Mouse (Mus musculus) heart, adult 2 months (tissue): ENCODE measurements around the gene Gm8281. TPM values are rescaled to one million over a fixed set of nuclear protein-coding genes. Genes with fewer than 3 reads are reported as not detected.
"Not testable (repeated sequence)": the region's sequence is repeated elsewhere in the genome, so short reads cannot be mapped to it uniquely, and the experiment has no call there.

Source experiments
- DNase-seq, 2 experiments: peaks; one replicate each; pipeline ENCODE4 v3.0.0; 2021
- H3K27ac ChIP-seq: fragments of 200-600 bp; 2 replicates; pipeline ENCODE4 v1.8.1; 2022
- H3K27me3 ChIP-seq: fragments of 200-500 bp; 2 replicates; pipeline ENCODE4 v1.6.1; 2012; ENCODE audit warnings: mild to moderate bottlenecking, low read length, inconsistent platforms, mixed read lengths; ENCODE audit not compliant: control insufficient read depth, insufficient read depth
- H3K36me3 ChIP-seq: fragments of 200-500 bp; 2 replicates; pipeline ENCODE4 v1.6.1; 2012; ENCODE audit warnings: low read length, inconsistent platforms; ENCODE audit not compliant: control insufficient read depth, insufficient read depth
- H3K4me1 ChIP-seq: fragments of 200-500 bp; 2 replicates; pipeline ENCODE4 v1.6.1; 2011; ENCODE audit warnings: low read length; ENCODE audit not compliant: control insufficient read depth, insufficient read depth
- H3K4me3 ChIP-seq: fragments of 200-600 bp; 2 replicates; pipeline ENCODE4 v1.8.1; 2022
- H3K79me2 ChIP-seq: fragments of 200-500 bp; replicated peaks from 2 replicates; pipeline ENCODE4 v1.6.1; 2012; ENCODE audit warnings: mild to moderate bottlenecking, inconsistent platforms, low read length, moderate library complexity, mixed read lengths; ENCODE audit not compliant: control insufficient read depth, insufficient read depth
- H3K9ac ChIP-seq: fragments of 200-500 bp; 2 replicates; pipeline ENCODE4 v1.6.1; 2012; ENCODE audit warnings: low read depth, mild to moderate bottlenecking, control low read depth, inconsistent platforms, low read length, mixed read lengths
- WGBS: fragments of 180-500 bp; shearing (Covaris S2); methylation state at CpG from one replicate; pipeline ENCODE4 v1.1.7; 2018; 5-methylcytosine and 5-hydroxymethylcytosine counted together
- intact Hi-C: fragments of 180-260 bp; cut with DNase I; formaldehyde crosslinking; loops from one replicate; pipeline ENCODE4 v1.15.1; 2025
- long read RNA-seq: library from polyadenylated mRNA; stranded (forward); transcript quantifications from one replicate; pipeline ENCODE4 v2.0.0, GENCODE M21; 2021
- polyA plus RNA-seq: library from polyadenylated mRNA; depleted of rRNA; stranded (reverse); fragments of >200 nt; gene quantifications from 2 replicates; pipeline ENCODE4 v1.2.3, GENCODE M21; 2012; rRNA removed
- total RNA-seq, 2 experiments: library from RNA; stranded (reverse); gene quantifications; 2 replicates each; pipeline ENCODE4 v1.2.3; 2021

Gm8281 gene
- under 1 TPM; 0.16 TPM for total RNA-seq
- polyA plus RNA-seq: 0.16 and 1.00 TPM in 2 replicates
- long read RNA-seq: 0 reads

GRCm38 (mm10) chr14:5070611-5071490, at the start of gene Gm8281:
Gm8281 (plus strand) TSS chr14:5071040.
- 5% methylated on average over 43 of the region's 63 CpGs for WGBS
- H3K4me1 ChIP-seq, H3K9ac ChIP-seq, H3K79me2 ChIP-seq, H3K4me3 ChIP-seq, H3K27me3 ChIP-seq, H3K36me3 ChIP-seq, intact Hi-C loops: not testable (repeated sequence)
- H3K27ac ChIP-seq: peak within 1 kb of the TSS; percentile 33; the same call in 1 of the 2 replicates
- DNase-seq: peak; percentile 12 to 22

GRCm38 (mm10) chr14:5050329-5050728, 20.5 kb upstream of the Gm8281 start, which contains the start of gene 4930555G01Rik:
4930555G01Rik (plus strand) TSS chr14:5050629.
- no CpG with 5 or more reads among the region's 3 CpGs for WGBS
- DNase-seq, H3K36me3 ChIP-seq, H3K27ac ChIP-seq, H3K4me3 ChIP-seq, H3K9ac ChIP-seq, H3K79me2 ChIP-seq, H3K4me1 ChIP-seq, intact Hi-C loops, H3K27me3 ChIP-seq: not testable (repeated sequence)

GRCm38 (mm10) chr14:5131219-5131618, 60.4 kb downstream of the Gm8281 start, which contains the start of gene Gm8279:
Gm8279 (plus strand) TSS chr14:5131519.
- intact Hi-C loops, H3K4me3 ChIP-seq, DNase-seq, H3K4me1 ChIP-seq, H3K27ac ChIP-seq, H3K9ac ChIP-seq, H3K27me3 ChIP-seq, H3K36me3 ChIP-seq, H3K79me2 ChIP-seq: not testable (repeated sequence)
- WGBS: 74% methylated on average over 2 of the region's 2 CpGs

Other genes with a start within 250 kb of the Gm8281 start
- gene Gm3269, start 232.9 kb upstream of the Gm8281 start, total RNA-seq: not detected
- gene Gm3269, start 232.9 kb upstream of the Gm8281 start, polyA plus RNA-seq: not detected in 2 replicates
- gene Gm3264, start 215.5 kb upstream of the Gm8281 start, total RNA-seq: 1 to 10 TPM in 1 of 2 experiments, under 1 TPM in 1; 0.52 to 2.4 TPM
- gene Gm3264, start 215.5 kb upstream of the Gm8281 start, polyA plus RNA-seq: not detected in 2 replicates
- not detected for gene Gm3278, start 178.6 kb upstream of the Gm8281 start, total RNA-seq
- gene Gm3278, start 178.6 kb upstream of the Gm8281 start, polyA plus RNA-seq: not detected in 2 replicates
- gene Gm8297, start 87.1 kb upstream of the Gm8281 start, total RNA-seq: not detected
- not detected in 2 replicates for gene Gm8297, start 87.1 kb upstream of the Gm8281 start, polyA plus RNA-seq
- not detected for gene Gm3298, start 55.1 kb upstream of the Gm8281 start, total RNA-seq
- not detected in 2 replicates for gene Gm3298, start 55.1 kb upstream of the Gm8281 start, polyA plus RNA-seq
- gene 4930555G01Rik, start 20.4 kb upstream of the Gm8281 start, total RNA-seq: not detected
- not detected in 2 replicates for gene 4930555G01Rik, start 20.4 kb upstream of the Gm8281 start, polyA plus RNA-seq
- not detected for gene Gm8279, start 60.5 kb downstream of the Gm8281 start, total RNA-seq
- gene Gm8279, start 60.5 kb downstream of the Gm8281 start, polyA plus RNA-seq: not detected in 2 replicates
- not detected for gene Gm3317, start 93.5 kb downstream of the Gm8281 start, total RNA-seq
- not detected in 2 replicates for gene Gm3317, start 93.5 kb downstream of the Gm8281 start, polyA plus RNA-seq
- not detected for gene Gm8271, start 114.8 kb downstream of the Gm8281 start, total RNA-seq
- not detected in 2 replicates for gene Gm8271, start 114.8 kb downstream of the Gm8281 start, polyA plus RNA-seq
- not detected for gene Gm3526, start 189.5 kb downstream of the Gm8281 start, total RNA-seq
- 0.06 TPM in 1 of 2 replicates, not detected in the other for gene Gm3526, start 189.5 kb downstream of the Gm8281 start, polyA plus RNA-seq